Mouse (Mus musculus) neural tube, embryonic 10.5 days (tissue): ENCODE results near the gene Hibadh.

Experiments
- DNase-seq: peaks from one replicate; pipeline ENCODE4 v3.0.0-alpha.2; 2017; ENCODE audit warnings: low spot score; ENCODE audit errors: extremely low spot score

The Hibadh gene

DNA sequence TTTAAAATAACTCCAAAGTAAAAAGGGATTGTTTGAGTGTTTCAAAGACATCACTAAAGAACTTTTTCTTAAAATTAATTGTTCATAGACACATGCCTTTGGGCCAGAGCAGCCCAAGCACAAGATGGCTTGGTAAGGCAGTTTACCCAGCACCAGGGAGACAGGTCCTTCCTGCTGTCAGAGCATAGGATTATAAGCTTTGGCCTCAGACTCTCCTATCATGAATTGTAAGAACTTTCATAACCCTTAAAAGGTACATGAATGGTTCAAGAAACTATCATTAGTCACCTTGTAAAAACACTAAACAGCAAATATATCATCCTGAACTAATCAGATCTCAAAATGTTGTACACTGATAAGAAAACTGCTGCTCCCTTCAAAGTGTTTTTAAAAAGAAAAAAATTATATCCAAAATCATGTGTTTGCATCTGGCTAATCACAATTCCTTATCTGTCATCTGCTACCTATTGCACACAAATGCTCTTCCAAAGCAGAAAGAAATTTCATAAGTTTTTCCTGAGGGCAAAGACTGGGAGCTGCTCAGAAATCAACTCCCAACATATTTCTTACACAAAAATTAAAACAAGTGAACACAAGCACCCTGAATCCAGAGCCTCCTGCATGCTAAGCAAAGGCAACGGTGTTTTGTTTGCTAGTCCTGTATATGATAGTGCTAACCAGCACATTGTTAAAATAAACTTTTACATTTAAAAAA is 1.6 kb downstream of the Hibadh start:
- DNase-seq, result no peak

DNA sequence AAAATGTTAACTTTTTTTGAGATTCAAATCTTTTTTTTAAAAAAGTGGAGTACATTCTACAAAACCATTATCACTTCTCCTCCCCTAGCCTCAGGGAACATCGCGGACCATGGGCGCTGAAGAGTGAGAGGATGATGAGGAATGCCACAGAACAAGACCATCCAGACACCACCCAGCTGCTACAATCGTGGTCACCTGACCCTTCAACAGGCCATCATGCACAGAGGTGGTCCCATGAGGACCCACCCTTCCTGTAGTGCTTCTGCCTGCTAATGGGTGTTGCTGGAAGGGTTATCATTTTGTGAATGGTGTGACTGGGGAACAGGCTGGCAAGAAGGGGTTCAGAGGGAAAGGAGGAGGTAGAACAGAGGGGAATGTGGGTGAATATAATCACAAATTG is 2.9 kb downstream of the Hibadh start:
- no peak for DNase-seq

DNA sequence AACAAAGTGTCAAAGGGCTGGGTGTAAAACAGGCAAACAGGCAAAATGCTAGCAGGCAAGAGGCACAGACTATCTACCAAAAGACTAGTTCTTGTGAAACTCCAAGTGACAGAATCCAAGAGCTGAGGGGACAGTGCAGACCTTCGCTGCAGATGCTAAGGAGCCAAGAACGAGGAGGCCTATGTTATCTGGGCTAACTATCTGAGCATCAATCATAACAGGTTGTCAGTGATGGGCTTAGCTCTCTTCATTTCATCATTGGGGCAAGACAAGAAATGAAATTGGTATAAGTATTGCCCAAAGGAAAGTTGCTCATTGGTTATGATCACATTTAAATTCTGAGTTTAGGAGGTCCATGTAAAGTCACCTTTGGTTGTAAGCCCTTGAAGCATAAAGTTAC is 4.8 kb downstream of the Hibadh start:
- DNase-seq, result no peak

DNA sequence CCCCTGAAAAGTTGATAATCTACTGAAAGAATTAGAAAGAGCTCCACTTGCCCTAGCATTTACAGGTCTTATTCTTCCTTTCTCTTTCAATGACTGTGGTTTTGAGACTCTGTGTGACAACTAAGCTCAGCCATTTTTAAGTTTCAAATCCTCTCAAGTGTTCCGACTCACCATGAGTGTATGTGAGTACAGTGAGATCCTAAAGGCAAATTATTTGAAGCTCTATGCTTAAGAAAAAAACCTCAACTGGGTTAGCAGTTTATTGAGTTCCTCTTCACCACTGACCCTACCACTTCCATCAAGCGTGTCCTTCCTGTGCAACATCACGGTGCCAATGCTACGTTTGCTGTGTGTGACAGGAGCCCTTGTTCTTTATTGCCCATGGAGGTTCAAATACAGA is 9.6 kb downstream of the Hibadh start:
- no peak for DNase-seq

- DNase-seq, result no peak
Measured at GRCm38 (mm10) chr6:52629180-52629579, 11.0 kb downstream of the Hibadh start.

DNA sequence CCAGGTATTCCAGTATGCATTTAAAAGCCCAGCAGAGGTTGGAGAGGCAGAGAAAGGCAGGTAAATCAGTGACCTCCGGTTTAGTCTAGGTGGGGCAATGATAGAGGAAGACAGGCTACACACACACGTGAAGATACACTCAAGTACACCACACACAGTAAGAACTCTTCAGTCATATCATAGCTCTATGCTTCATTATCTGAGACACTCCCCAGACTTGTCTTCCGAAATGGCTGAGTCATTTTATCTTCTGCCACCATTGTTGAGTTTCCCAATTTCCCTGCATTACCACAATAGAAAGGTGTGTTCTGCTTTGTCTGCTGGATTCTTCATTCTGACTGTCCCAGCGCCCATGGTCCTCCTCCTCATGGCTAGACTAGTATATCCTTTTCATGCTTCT is 13.5 kb downstream of the Hibadh start:
- no peak for DNase-seq

DNA sequence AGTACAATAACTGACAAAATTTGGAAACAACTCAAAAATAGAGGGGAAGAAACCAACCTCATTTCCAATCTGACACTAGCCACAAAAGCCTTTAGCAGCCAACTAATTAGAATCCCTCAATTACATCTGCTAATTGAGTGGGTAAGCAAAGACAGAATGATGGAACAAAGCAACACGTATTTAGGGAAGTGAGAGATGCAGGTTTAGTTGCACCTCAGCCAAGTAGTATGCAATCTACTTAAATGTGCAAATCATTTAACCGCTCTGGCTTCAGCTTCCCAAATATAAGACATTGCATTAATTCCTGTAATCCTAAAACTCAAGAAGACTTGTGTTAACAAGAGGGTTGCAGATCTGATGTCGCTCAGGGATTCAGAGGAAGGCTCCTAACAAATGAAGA is 16.4 kb downstream of the Hibadh start:
- DNase-seq, result no peak

DNA sequence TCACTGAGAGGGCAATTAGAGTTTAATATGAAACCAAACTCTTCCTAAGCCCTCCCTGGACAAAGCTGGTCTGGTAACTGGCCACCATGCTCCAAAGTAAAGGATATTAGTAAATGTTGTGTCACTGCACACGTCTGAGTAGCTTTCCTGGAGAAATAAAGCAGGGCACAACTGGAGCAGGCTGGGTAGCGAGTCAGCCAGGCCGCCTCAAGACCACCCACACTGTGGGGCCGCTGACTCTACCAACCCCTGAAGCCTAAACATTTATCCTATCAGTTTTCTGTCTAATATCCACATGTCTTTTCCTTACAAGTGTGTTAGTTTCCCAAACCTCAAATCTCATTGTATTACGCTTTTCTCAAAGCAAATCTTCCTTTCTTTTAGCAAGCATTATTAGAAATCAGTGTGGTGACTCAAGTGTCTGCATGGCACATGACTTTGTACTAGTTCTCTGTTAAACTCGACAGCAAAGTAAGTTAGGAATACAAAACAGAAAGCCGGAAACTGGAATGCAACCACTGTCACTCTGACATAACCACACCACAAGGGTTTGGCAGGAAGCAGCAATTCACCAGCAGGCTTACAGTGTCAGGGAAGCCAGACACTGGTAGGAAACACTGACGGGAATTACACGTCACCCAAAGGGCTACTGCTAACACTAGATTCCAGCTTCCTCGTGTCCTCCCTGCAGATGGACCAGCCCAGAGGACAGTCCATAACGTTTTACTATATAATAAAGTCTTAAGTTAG is 18.3 kb downstream of the Hibadh start:
- no peak for DNase-seq

GRCm38 (mm10) chr6:52620090-52620489 is 20.1 kb downstream of the Hibadh start:
- no peak for DNase-seq

DNA sequence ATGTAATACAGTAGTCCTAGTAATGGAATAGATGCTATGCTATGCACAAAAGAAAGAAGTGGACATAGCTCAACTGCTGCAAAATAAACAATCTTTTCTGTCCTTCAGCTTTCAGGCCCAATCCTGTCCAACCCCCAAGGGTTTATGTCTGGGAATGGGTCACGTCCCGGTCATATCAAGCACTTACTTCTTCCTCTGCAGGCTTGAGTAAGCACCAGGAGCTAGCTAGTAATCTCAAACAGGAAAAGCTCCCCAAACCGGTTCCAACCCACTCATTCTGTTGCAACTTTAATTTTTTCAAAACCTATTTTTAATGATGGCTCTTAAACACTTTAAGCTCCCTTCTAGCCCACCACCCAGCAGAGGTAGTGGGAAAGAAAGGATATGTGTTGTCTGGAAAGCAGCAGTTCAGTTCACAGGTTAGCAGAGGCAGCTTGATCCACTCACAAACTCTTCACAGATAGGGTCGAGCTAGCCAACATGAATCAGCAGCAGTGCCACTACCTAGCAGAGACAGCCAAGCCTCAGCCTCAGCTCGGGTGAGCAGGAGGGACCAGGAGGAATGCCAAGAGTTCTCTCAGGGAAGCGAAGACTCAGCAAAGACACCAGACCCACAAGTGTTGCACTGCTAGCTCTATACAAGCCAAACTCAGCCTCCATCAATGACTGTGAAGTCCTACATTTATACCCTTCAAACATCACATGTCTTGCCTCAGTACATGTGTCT is 30.4 kb downstream of the Hibadh start:
- no peak for DNase-seq

DNA sequence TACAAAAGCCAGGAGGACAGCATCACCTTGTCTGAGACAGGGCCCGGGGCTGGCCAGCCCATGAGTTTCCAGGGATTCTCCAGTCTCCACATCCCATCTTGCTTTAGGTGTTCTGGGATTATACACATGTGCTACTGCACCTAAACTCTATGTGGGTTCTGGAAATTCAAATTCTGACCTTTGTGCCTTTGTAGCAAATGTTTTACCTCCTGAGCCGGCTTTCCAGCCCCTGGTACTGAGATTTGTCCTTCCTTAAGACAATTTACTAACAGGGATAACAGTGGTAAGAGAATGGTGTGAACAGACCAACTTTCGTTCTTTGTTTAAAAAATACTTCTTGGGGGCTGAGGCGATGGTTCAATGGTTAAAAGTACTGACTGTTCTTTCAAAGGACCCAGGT is 32.1 kb downstream of the Hibadh start:
- DNase-seq, result no peak

DNA sequence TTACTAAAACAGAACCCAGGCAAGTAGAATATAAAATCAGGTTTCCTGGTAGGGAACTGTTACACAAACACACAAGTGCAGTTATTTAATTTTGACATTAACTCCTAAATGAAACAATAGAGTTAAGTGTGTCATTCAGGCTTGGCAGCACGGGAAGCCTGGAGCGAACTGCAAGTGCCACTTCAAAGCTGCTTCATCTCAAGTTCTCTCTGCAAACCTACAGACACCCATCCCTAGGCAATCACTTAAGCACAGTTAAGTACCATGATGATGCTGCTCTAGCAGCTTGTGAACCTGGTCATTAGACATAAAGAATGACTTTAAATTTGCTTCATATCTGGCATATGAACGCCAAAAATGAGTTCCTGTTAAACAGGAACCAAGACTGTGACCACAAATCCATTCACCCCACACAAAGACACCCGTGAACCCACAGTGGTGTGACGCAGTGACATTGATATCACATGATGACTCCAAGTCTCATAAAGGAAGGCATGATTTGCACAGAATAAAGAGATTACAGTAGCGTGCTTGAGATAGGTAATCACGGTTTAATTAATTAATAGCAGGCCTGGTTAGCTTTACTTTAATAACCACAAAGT is 33.3 kb downstream of the Hibadh start:
- DNase-seq, result no peak

GRCm38 (mm10) chr6:52601706-52602642 is 38.2 kb downstream of the Hibadh start:
- DNase-seq, result no peak

GRCm38 (mm10) chr6:52601117-52601516 is 39.1 kb downstream of the Hibadh start:
- no peak for DNase-seq

DNA sequence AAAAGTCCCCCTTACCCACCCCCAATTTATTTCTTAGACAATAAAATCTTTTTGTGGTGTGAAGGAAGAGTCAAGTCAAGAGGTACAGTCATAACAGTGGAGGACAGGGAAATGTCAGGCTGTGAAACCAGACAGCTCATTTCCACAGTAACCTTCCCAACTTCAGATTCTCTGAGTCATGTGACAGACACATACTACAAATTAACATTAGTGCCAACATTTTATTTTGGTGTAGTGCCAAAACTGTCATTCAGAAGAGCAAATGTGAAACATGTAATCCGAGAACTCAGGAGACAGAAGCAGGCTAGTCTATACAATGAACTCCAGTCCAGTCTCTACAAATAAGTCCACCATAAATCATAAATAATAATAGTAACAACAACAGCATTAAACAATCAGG is 45.4 kb downstream of the Hibadh start:
- no peak for DNase-seq

DNA sequence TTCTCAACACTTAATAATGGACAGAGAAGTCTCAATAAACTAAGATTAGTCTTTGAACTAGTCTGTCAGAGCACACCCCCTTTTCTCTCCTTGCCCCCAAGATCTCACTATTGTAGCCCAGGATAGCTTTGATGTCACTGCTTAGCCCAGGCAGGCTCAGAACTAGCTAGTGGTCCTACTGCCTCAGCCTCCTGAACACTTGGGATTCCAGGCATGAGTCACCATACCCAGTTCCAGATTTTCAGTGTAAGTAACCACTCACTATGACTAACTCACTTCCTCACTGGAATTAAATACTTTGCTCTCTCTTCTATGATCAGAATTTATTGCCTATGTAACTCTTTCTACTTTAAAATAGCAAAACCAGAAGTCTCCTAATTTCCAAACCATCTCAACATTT is 53.6 kb downstream of the Hibadh start:
- DNase-seq, result no peak

DNA sequence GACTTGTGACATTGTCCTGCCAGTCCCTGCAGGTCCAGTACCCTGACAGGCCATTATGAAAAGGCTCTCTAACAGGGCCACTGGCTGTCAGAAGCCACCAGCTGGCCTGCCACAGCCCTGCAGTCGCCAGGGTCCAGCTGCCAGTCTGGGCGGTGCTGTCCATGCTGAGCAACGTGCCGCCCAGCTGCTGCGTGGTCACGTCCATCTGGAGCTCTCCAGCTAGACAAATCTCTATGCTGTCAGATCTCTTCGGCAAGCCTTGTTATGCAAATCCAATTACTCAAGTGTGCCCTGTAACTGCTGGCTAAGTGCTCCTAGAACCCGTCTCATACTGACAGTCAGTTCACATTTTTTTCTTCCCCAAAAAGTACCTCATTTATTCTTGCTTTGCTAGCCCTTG is 55.8 kb downstream of the Hibadh start:
- peak; percentile 59 for DNase-seq

DNA sequence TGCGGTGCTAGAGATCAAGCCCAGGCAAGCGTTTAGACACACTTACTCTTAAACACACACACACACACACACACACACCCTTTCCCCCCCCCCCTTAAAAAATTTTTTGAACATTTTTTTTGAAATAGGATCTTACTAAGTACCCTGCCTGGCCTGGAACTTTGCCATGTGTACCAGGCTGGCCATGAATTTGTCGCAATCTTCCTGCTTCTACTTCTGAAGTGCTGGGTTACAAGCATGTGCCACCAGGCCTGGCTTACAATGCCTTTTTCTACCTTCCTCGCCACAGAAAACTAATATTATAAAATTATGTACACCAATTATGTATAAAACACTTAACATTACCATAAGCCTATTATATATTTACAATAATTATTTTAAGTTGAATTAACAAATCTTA is 59.1 kb downstream of the Hibadh start:
- no peak for DNase-seq

DNA sequence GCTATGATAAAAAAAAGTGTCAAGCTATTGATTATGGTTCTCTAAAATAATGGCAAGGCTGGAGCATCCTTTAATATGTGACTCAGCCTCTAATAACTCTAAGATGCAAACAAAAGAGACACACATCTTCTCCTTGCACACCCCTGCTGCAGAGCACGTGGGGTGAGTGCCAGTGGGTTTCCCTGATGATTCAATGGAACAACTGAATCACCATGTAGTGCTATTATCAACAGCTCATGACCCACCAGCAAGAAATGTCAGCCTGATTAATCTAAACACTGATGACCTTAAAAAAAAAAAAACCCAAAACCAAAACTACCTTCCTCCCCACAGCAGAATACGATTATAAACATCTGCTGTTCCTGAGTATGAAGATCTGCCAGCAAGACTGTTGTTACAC is 61.9 kb downstream of the Hibadh start:
- no peak for DNase-seq

GRCm38 (mm10) chr6:52577270-52577669 is 62.9 kb downstream of the Hibadh start:
- no peak for DNase-seq

DNA sequence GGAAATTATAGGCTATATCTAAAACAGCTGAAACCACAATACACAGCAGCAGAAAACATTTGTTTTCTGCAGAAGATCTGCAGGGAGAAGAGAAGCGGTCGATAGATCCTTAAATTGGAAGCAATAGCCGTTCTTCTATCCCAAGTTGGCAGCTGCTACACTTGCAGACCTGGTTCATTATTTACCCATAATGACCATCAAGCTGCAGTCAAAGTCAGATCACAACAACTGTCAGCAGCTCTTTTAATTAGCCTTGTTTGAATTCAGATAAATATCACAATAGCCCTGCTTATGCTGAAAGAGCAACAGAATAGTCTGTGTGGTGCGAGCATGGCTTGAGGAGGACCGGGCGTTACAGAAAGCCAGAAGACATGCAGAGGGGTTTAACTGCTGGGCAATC is 71.5 kb downstream of the Hibadh start:
- no peak for DNase-seq
